Mouse (Mus musculus): Measurements from ENCODE around the gene Fads3. TPM values are rescaled to one million over a fixed set of nuclear protein-coding genes. Genes with fewer than 3 reads are reported as not detected.

Fads3 gene
- total RNA-seq, 1 experiment from 2014 or later, result 11.1 TPM

- peak; percentile 76 for ATAC-seq (replicated peaks; ENCODE audit: low read depth, poor library complexity, severe bottlenecking)
These were observed 5.6 kb downstream of the Fads3 start for GRCm38 (mm10) chr19:10046983-10047382.

GRCm38 (mm10) chr19:10049533-10049932 lies 8.2 kb downstream of the Fads3 start:
- ATAC-seq (replicated peaks; ENCODE audit: low read depth, poor library complexity, severe bottlenecking), result no peak

GRCm38 (mm10) chr19:10050438-10050837 lies 9.1 kb downstream of the Fads3 start:
- ATAC-seq (replicated peaks; ENCODE audit: low read depth, poor library complexity, severe bottlenecking), result no peak

GRCm38 (mm10) chr19:10052698-10053097 lies 11.3 kb downstream of the Fads3 start:
- ATAC-seq (replicated peaks; ENCODE audit: low read depth, poor library complexity, severe bottlenecking), result 0 out of 2 replicates have a peak, but pooled peaks have one; percentile 9

- no peak for ATAC-seq (replicated peaks; ENCODE audit: low read depth, poor library complexity, severe bottlenecking)
These were observed 12.4 kb downstream of the Fads3 start for GRCm38 (mm10) chr19:10053692-10054260.

GRCm38 (mm10) chr19:10054361-10055075 lies 13.1 kb downstream of the Fads3 start:
- ATAC-seq (replicated peaks; ENCODE audit: low read depth, poor library complexity, severe bottlenecking), result no peak

GRCm38 (mm10) chr19:10055261-10055660 lies 13.9 kb downstream of the Fads3 start:
- no peak for ATAC-seq (replicated peaks; ENCODE audit: low read depth, poor library complexity, severe bottlenecking)

GRCm38 (mm10) chr19:10055783-10056660 lies 14.7 kb downstream of the Fads3 start:
- no peak for ATAC-seq (replicated peaks; ENCODE audit: low read depth, poor library complexity, severe bottlenecking)

GRCm38 (mm10) chr19:10056686-10057085 lies 15.3 kb downstream of the Fads3 start:
- ATAC-seq (replicated peaks; ENCODE audit: low read depth, poor library complexity, severe bottlenecking), result no peak

GRCm38 (mm10) chr19:10057486-10058351 lies 16.4 kb downstream of the Fads3 start:
- ATAC-seq (replicated peaks; ENCODE audit: low read depth, poor library complexity, severe bottlenecking), result no peak

- ATAC-seq (replicated peaks; ENCODE audit: low read depth, poor library complexity, severe bottlenecking), result no peak
These were observed 17.0 kb downstream of the Fads3 start for GRCm38 (mm10) chr19:10058352-10058825.

- ATAC-seq (replicated peaks; ENCODE audit: low read depth, poor library complexity, severe bottlenecking), result no peak
These were observed 17.6 kb downstream of the Fads3 start for GRCm38 (mm10) chr19:10058876-10059427.

GRCm38 (mm10) chr19:10059911-10060567 lies 18.7 kb downstream of the Fads3 start:
- peak; percentile 45 for ATAC-seq (replicated peaks; ENCODE audit: low read depth, poor library complexity, severe bottlenecking)

GRCm38 (mm10) chr19:10060783-10061590 lies 19.6 kb downstream of the Fads3 start:
- no peak for ATAC-seq (replicated peaks; ENCODE audit: low read depth, poor library complexity, severe bottlenecking)

- ATAC-seq (replicated peaks; ENCODE audit: low read depth, poor library complexity, severe bottlenecking), result no peak
These were observed 20.3 kb downstream of the Fads3 start for GRCm38 (mm10) chr19:10061624-10062023.

GRCm38 (mm10) chr19:10062292-10062691 lies 20.9 kb downstream of the Fads3 start:
- ATAC-seq (replicated peaks; ENCODE audit: low read depth, poor library complexity, severe bottlenecking), result no peak

GRCm38 (mm10) chr19:10062862-10063261 lies 21.5 kb downstream of the Fads3 start:
- ATAC-seq (replicated peaks; ENCODE audit: low read depth, poor library complexity, severe bottlenecking), result no peak

All from common myeloid progenitor, adult 5-6 weeks (primary cell).